ENCODE assay signal across 8 mouse cellular contexts in the genomic region with DNA sequence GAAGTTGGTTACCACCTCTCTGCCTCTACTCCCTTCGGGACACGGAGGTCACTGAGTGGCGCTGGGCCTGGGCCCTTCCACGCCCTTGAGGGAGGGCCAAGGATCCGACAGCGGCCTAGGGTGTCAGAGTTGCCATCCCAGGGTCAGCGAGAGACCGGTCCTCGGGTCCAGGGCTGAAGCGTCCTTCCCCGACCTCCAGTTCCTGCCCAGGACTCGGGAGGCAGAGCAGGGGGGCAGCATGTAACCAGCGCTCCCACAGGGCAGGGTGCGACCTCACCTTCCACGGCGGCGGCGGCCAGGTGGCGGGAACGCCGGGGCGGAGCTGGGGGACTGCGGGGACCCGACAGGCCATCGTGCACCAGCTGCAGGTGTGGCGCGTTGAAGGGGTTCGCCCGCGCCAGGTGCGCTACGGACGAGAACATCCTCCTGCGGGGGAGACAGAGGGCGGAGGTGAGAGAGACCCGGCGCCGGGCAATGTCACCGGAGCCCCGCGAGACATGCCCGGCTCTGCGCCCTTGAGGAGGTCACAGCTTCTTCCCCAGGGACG. TPM values are rescaled to one million over a fixed set of nuclear protein-coding genes. Genes with fewer than 3 reads are reported as not detected.
DNase-seq lines count a peak whose midpoint lies in the region; ATAC-seq and TF ChIP-seq lines count a peak whose summit lies in the region.

No protein-coding gene starts in this region.

- peak in 1 of 2 experiments; percentile 20 for DNase-seq in left cerebral cortex, adult 2 months (ENCODE audit: extremely low spot score in 1 of 2, low spot score in 2 of 2)
- DNase-seq in left cerebral cortex, adult 8-10 months (ENCODE audit: low spot score in 2 of 2) = no peak
- DNase-seq in adrenal gland, postnatal 4 days (ENCODE audit: low spot score in 2 of 2) = peak; percentile 22 to 44
- no peak for DNase-seq in hindbrain, embryonic 14.5 days (ENCODE audit: low spot score)
- DNase-seq in liver, embryonic 14.5 days (ENCODE audit: low read depth in 3 of 3, low spot score in 3 of 3) = peak in 1 of 3 experiments; percentile 37
- DNase-seq in urinary bladder, postnatal 4 days (ENCODE audit: low spot score in 2 of 2) = peak; percentile 30 to 63

- peaks cover 18% of the 10 kb centered on the region for H3K36me3 ChIP-seq in forebrain, embryonic 16.5 days (ENCODE audit: control insufficient read depth, insufficient read depth)
- H3K36me3 ChIP-seq in hindbrain, embryonic 14.5 days (replicated peaks; ENCODE audit: control insufficient read depth, insufficient read depth) = peaks cover 35% of the 10 kb centered on the region
- peaks cover 33% of the 10 kb centered on the region for H3K36me3 ChIP-seq in liver, embryonic 14.5 days (replicated peaks; ENCODE audit: control insufficient read depth, insufficient read depth, low read depth)
- peaks cover 35% of the 10 kb centered on the region for H3K36me3 ChIP-seq in myocyte (ENCODE audit: control insufficient read depth, insufficient read depth)

- intact Hi-C loops in left cerebral cortex, adult 2 months (cut with DNase I) = loop anchor here (5.0 kb wide), 1 partner anchor 41 kb away; the partner anchor contains the start of genes Apaf1 and Ikbip

- WGBS in forebrain, embryonic 16.5 days = 0% methylated on average over 44 of the region's 44 CpGs
- under 1% methylated on average over 43 of the region's 44 CpGs for WGBS in hindbrain, embryonic 14.5 days
- 0% methylated on average over 44 of the region's 44 CpGs for WGBS in liver, embryonic 14.5 days (ENCODE audit: insufficient replicate concordance)

- H3K27me3 ChIP-seq in forebrain, embryonic 16.5 days (replicated peaks; ENCODE audit: control insufficient read depth, insufficient read depth, low read length) = no peaks in the 10 kb centered on the region
- no peaks in the 10 kb centered on the region for H3K27me3 ChIP-seq in hindbrain, embryonic 14.5 days (ENCODE audit: control insufficient read depth, insufficient read depth, low read length)
- no peaks in the 10 kb centered on the region for H3K27me3 ChIP-seq in liver, embryonic 14.5 days (ENCODE audit: control insufficient read depth, insufficient read depth, low read length)
- H3K27me3 ChIP-seq in myocyte (ENCODE audit: control insufficient read depth, insufficient read depth, insufficient read length) = no peaks in the 10 kb centered on the region

- H3K4me1 ChIP-seq in forebrain, embryonic 16.5 days (replicated peaks; ENCODE audit: control insufficient read depth, insufficient read depth, low read length) = peaks cover 14% of the 10 kb centered on the region
- peaks cover 15% of the 10 kb centered on the region for H3K4me1 ChIP-seq in hindbrain, embryonic 14.5 days (replicated peaks; ENCODE audit: control insufficient read depth, insufficient read depth, low read length)
- H3K4me1 ChIP-seq in liver, embryonic 14.5 days (replicated peaks; ENCODE audit: control insufficient read depth in 2 of 2, insufficient read depth in 2 of 2, low read length in 1 of 2) = peaks cover 8 to 17% of the 10 kb centered on the region in 2 experiments

- TF ChIP-seq POLR2A in myocyte (IDR thresholded peaks at IDR 0.05; ENCODE audit: insufficient read length, low read depth) = peak; percentile 46

- H3K9ac ChIP-seq in forebrain, embryonic 16.5 days (replicated peaks; ENCODE audit: low read depth, low read length) = peak overlapping the region; percentile 80
- peak overlapping the region; percentile 100 for H3K9ac ChIP-seq in hindbrain, embryonic 14.5 days
- peak overlapping the region; percentile 84 for H3K9ac ChIP-seq in liver, embryonic 14.5 days (replicated peaks)

- TF ChIP-seq EP300 in liver, embryonic 14.5 days (IDR thresholded peaks at IDR 0.05; ENCODE audit: low read depth) = no peak

- H3K79me2 ChIP-seq in myocyte (ENCODE audit: control insufficient read depth, insufficient read depth) = peaks cover 39% of the 10 kb centered on the region

- peak overlapping the region; percentile 96 for H3K4me3 ChIP-seq in left cerebral cortex, adult 2 months
- H3K4me3 ChIP-seq in forebrain, embryonic 16.5 days (replicated peaks; ENCODE audit: low read length) = peak overlapping the region; percentile 65
- H3K4me3 ChIP-seq in hindbrain, embryonic 14.5 days (replicated peaks; ENCODE audit: low read length) = peak overlapping the region; percentile 100
- H3K4me3 ChIP-seq in liver, embryonic 14.5 days (ENCODE audit: insufficient read depth in 1 of 2, low read depth in 2 of 2, low read length in 2 of 2) = peak overlapping the region; percentile 80 to 92
- H3K4me3 ChIP-seq in myocyte = peak overlapping the region; percentile 80

- peak overlapping the region; percentile 85 for H3K4me2 ChIP-seq in forebrain, embryonic 16.5 days (ENCODE audit: low read length)
- H3K4me2 ChIP-seq in hindbrain, embryonic 14.5 days (replicated peaks) = peak overlapping the region; percentile 96
- H3K4me2 ChIP-seq in liver, embryonic 14.5 days (ENCODE audit: low read depth) = peak overlapping the region; percentile 76
- H3K4me2 ChIP-seq in myocyte (ENCODE audit: low read depth) = peak overlapping the region; percentile 90

- H3K27ac ChIP-seq in left cerebral cortex, adult 2 months = peak overlapping the region; percentile 100
- peak overlapping the region; percentile 86 for H3K27ac ChIP-seq in forebrain, embryonic 16.5 days (ENCODE audit: low read length)
- peak overlapping the region; percentile 97 for H3K27ac ChIP-seq in hindbrain, embryonic 14.5 days
- H3K27ac ChIP-seq in liver, embryonic 14.5 days = peak overlapping the region; percentile 54

- ATAC-seq in forebrain, embryonic 16.5 days = peak; percentile 48
- ATAC-seq in hindbrain, embryonic 14.5 days (ENCODE audit: low FRiP score) = peak; percentile 39
- ATAC-seq in liver, embryonic 14.5 days (ENCODE audit: insufficient read depth) = peak; percentile 66

- H3ac ChIP-seq in myocyte (ENCODE audit: control insufficient read depth, insufficient read length) = peak overlapping the region; percentile 71

- no peaks in the 10 kb centered on the region for H3K9me3 ChIP-seq in forebrain, embryonic 16.5 days (ENCODE audit: control insufficient read depth, low read length)
- H3K9me3 ChIP-seq in hindbrain, embryonic 14.5 days (ENCODE audit: control insufficient read depth, low read length) = no peaks in the 10 kb centered on the region
- H3K9me3 ChIP-seq in liver, embryonic 14.5 days (ENCODE audit: control insufficient read depth, low read length) = no peaks in the 10 kb centered on the region

- TF ChIP-seq CTCF in left cerebral cortex, adult 2 months (IDR thresholded peaks at IDR 0.05) = no peak
- no peak; the same call in 1 of the 2 replicates for TF ChIP-seq CTCF in liver, embryonic 14.5 days (IDR thresholded peaks at IDR 0.05; ENCODE audit: low read depth)

TF ChIP-seq in myocyte, 11 proteins besides CTCF, POLR2A, EP300 and RAD21 (continues in another document):
- TF ChIP-seq MYOD1 (IDR thresholded peaks at IDR 0.05; ENCODE audit: control insufficient read depth in 1 of 3, insufficient read length in 2 of 3, low read depth in 2 of 3) = peak in 1 of 3 experiments; percentile 39
- no peak for TF ChIP-seq SRF (IDR thresholded peaks at IDR 0.05; ENCODE audit: control insufficient read depth, insufficient read length, low read depth)
- no peak for TF ChIP-seq MAX (IDR thresholded peaks at IDR 0.05; ENCODE audit: low read depth)
- TF ChIP-seq E2F4 (IDR thresholded peaks at IDR 0.05; ENCODE audit: insufficient read depth) = no peak
- no peak for TF ChIP-seq REST (IDR thresholded peaks at IDR 0.05; ENCODE audit: insufficient read depth, insufficient read length)
- peak in 1 of 3 experiments; percentile 23 for TF ChIP-seq MYOG (IDR thresholded peaks at IDR 0.05; ENCODE audit: control insufficient read depth in 1 of 3, insufficient read depth in 1 of 3, insufficient read length in 2 of 3, low read depth in 2 of 3)

RNA-seq across cellular contexts. Expression of gene Slc25a3, which starts 0.5 kb away (rescaled TPM):
- total RNA-seq in left cerebral cortex, adult 2 months (2021) = 100 to 1,000 TPM; 501 to 539 TPM
- total RNA-seq in left cerebral cortex, adult 8-10 months (2022) = 100 to 1,000 TPM; 531 to 567 (median 564) TPM
- total RNA-seq in adrenal gland, postnatal 4 days (2021) = 100 to 1,000 TPM; 840 to 862 TPM
- polyA plus RNA-seq in forebrain, embryonic 16.5 days (2015; fragmentation: Nextera tagmentation; extraction: Ambion mirVana) = 482 and 491 TPM in 2 replicates
- 626 and 634 TPM in 2 replicates for polyA plus RNA-seq in hindbrain, embryonic 14.5 days (2014; fragmentation: Nextera tagmentation; extraction: Ambion mirVana)
- polyA plus RNA-seq in liver, embryonic 14.5 days (2012; rRNA removed) = 121 and 190 TPM in 2 replicates
- 207 and 223 TPM in 2 replicates for polyA plus RNA-seq in liver, embryonic 14.5 days (2014; fragmentation: Nextera tagmentation; extraction: Ambion mirVana)
- 846 TPM for polyA plus RNA-seq in myocyte (2012; fragmentation: generic; extraction: Trizol)

RNA-seq across cellular contexts. Expression of gene Ikbip, which starts 40.6 kb away (rescaled TPM):
- total RNA-seq in left cerebral cortex, adult 2 months (2021) = 10 to 100 TPM; 11.3 to 13.8 TPM
- 10 to 100 TPM; 11.5 to 19.7 (median 15.6) TPM for total RNA-seq in left cerebral cortex, adult 8-10 months (2022)
- 10 to 100 TPM; 43.3 to 48.0 TPM for total RNA-seq in adrenal gland, postnatal 4 days (2021)
- 12.1 and 12.9 TPM in 2 replicates for polyA plus RNA-seq in forebrain, embryonic 16.5 days (2015; fragmentation: Nextera tagmentation; extraction: Ambion mirVana)
- polyA plus RNA-seq in hindbrain, embryonic 14.5 days (2014; fragmentation: Nextera tagmentation; extraction: Ambion mirVana) = 19.8 and 20.4 TPM in 2 replicates
- 1.9 and 4.0 TPM in 2 replicates for polyA plus RNA-seq in liver, embryonic 14.5 days (2012; rRNA removed)
- polyA plus RNA-seq in liver, embryonic 14.5 days (2014; fragmentation: Nextera tagmentation; extraction: Ambion mirVana) = 7.3 and 7.9 TPM in 2 replicates
- 12.6 TPM for polyA plus RNA-seq in myocyte (2012; fragmentation: generic; extraction: Trizol)

RNA-seq across cellular contexts. Expression of gene Apaf1, which starts 40.8 kb away (rescaled TPM):
- 10 to 100 TPM; 11.0 to 13.7 TPM for total RNA-seq in left cerebral cortex, adult 2 months (2021)
- 10 to 100 TPM; 10.6 to 12.7 (median 11.9) TPM for total RNA-seq in left cerebral cortex, adult 8-10 months (2022)
- total RNA-seq in adrenal gland, postnatal 4 days (2021) = 10 to 100 TPM; 14.8 to 16.5 TPM
- polyA plus RNA-seq in forebrain, embryonic 16.5 days (2015; fragmentation: Nextera tagmentation; extraction: Ambion mirVana) = 21.8 and 23.9 TPM in 2 replicates
- 22.2 and 22.7 TPM in 2 replicates for polyA plus RNA-seq in hindbrain, embryonic 14.5 days (2014; fragmentation: Nextera tagmentation; extraction: Ambion mirVana)
- polyA plus RNA-seq in liver, embryonic 14.5 days (2012; rRNA removed) = 4.3 and 7.2 TPM in 2 replicates
- polyA plus RNA-seq in liver, embryonic 14.5 days (2014; fragmentation: Nextera tagmentation; extraction: Ambion mirVana) = 8.2 and 9.1 TPM in 2 replicates
- polyA plus RNA-seq in myocyte (2012; fragmentation: generic; extraction: Trizol) = 4.3 TPM

RNA-seq across cellular contexts. Expression of gene Tmpo, which starts 57.8 kb away (rescaled TPM):
- total RNA-seq in left cerebral cortex, adult 2 months (2021) = 10 to 100 TPM; 40.4 to 40.6 TPM
- 10 to 100 TPM; 38.4 to 51.0 (median 45.2) TPM for total RNA-seq in left cerebral cortex, adult 8-10 months (2022)
- 100 to 1,000 TPM; 203 to 231 TPM for total RNA-seq in adrenal gland, postnatal 4 days (2021)
- polyA plus RNA-seq in forebrain, embryonic 16.5 days (2015; fragmentation: Nextera tagmentation; extraction: Ambion mirVana) = 139 and 173 TPM in 2 replicates
- 111 and 115 TPM in 2 replicates for polyA plus RNA-seq in hindbrain, embryonic 14.5 days (2014; fragmentation: Nextera tagmentation; extraction: Ambion mirVana)
- 79.8 and 111 TPM in 2 replicates for polyA plus RNA-seq in liver, embryonic 14.5 days (2012; rRNA removed)
- polyA plus RNA-seq in liver, embryonic 14.5 days (2014; fragmentation: Nextera tagmentation; extraction: Ambion mirVana) = 116 and 130 TPM in 2 replicates
- 55.6 TPM for polyA plus RNA-seq in myocyte (2012; fragmentation: generic; extraction: Trizol)

Comparison
In these comparisons a context has a peak if more than half of its experiments do, and no peak if none do; other contexts are left out.
1. DNase-seq: peak in adrenal gland, postnatal 4 days (2 of 2) and urinary bladder, postnatal 4 days (2 of 2); none in left cerebral cortex, adult 8-10 months (0 of 2) and hindbrain, embryonic 14.5 days (single experiment).
2. Peak in every context shown above with its lines, with median percentiles within 50 percentile points of each other: H3K27ac ChIP-seq, H3K4me3 ChIP-seq, ATAC-seq, H3K4me2 ChIP-seq and H3K9ac ChIP-seq.